Comparison of ENCODE assay signal across 13 mouse cellular contexts in genomic region chr2:113465830-113466229, GRCm38 (mm10).
DNase-seq lines count a peak whose midpoint lies in the region; ATAC-seq and TF ChIP-seq lines count a peak whose summit lies in the region.
"Had no signal": no experiment of that assay in that cellular context is flagged by ENCODE, and none has a peak within 500 bp of the region (broad histone marks: within the 10 kb centered on the region; RNA-seq: fewer than 3 reads in every experiment).

No protein-coding gene starts in this region.

- H3K4me3 ChIP-seq in embryonic facial prominence, embryonic 12.5 days = no peak overlapping the region
- no peak overlapping the region for H3K4me3 ChIP-seq in embryonic facial prominence, embryonic 10.5 days
- H3K4me3 ChIP-seq in lung, embryonic 16.5 days (ENCODE audit: low read length) = no peak overlapping the region
- H3K4me3 ChIP-seq in liver, postnatal 0 days (ENCODE audit: low read depth, low read length) = no peak overlapping the region
- H3K4me3 ChIP-seq: intestine, embryonic 15.5 days had no signal

- 0 out of 2 replicates have a peak overlapping the region, but pooled peaks have one; percentile 30 for H3K27ac ChIP-seq in embryonic facial prominence, embryonic 12.5 days
- no peak overlapping the region for H3K27ac ChIP-seq in embryonic facial prominence, embryonic 10.5 days (replicated peaks)
- 0 out of 2 replicates have a peak overlapping the region, but pooled peaks have one; percentile 6 for H3K27ac ChIP-seq in lung, embryonic 16.5 days (ENCODE audit: low read length)
- no peak overlapping the region for H3K27ac ChIP-seq in liver, postnatal 0 days (ENCODE audit: low read depth)
- H3K27ac ChIP-seq: intestine, embryonic 15.5 days had no signal

- ATAC-seq in embryonic facial prominence, embryonic 12.5 days (ENCODE audit: insufficient number of reproducible peaks, insufficient read depth, low FRiP score, low TSS enrichment) = no peak
- ATAC-seq in lung, embryonic 16.5 days (ENCODE audit: low read depth) = no peak
- ATAC-seq in liver, postnatal 0 days = no peak
- ATAC-seq: forebrain, embryonic 16.5 days; intestine, embryonic 15.5 days had no signal

- WGBS in embryonic facial prominence, embryonic 12.5 days = 72% methylated on average over 6 of the region's 6 CpGs
- WGBS in embryonic facial prominence, embryonic 10.5 days = 84% methylated on average over 6 of the region's 6 CpGs
- 66% methylated on average over 6 of the region's 6 CpGs for WGBS in lung, embryonic 16.5 days
- 83% methylated on average over 6 of the region's 6 CpGs for WGBS in liver, postnatal 0 days (ENCODE audit: insufficient replicate concordance)

- H3K9me3 ChIP-seq in embryonic facial prominence, embryonic 12.5 days = no peaks in the 10 kb centered on the region
- H3K9me3 ChIP-seq in embryonic facial prominence, embryonic 10.5 days = no peaks in the 10 kb centered on the region
- no peaks in the 10 kb centered on the region for H3K9me3 ChIP-seq in lung, embryonic 16.5 days (ENCODE audit: control insufficient read depth, low read length)
- no peaks in the 10 kb centered on the region for H3K9me3 ChIP-seq in liver, postnatal 0 days (ENCODE audit: low read length)
- H3K9me3 ChIP-seq: intestine, embryonic 15.5 days had no signal

- H3K4me1 ChIP-seq in embryonic facial prominence, embryonic 12.5 days = peaks cover 6% of the 10 kb centered on the region; the same call in 1 of the 2 replicates
- 0 out of 2 replicates have a peak, but pooled peaks cover 6% of the 10 kb centered on the region for H3K4me1 ChIP-seq in embryonic facial prominence, embryonic 10.5 days
- no peaks in the 10 kb centered on the region for H3K4me1 ChIP-seq in lung, embryonic 16.5 days (replicated peaks; ENCODE audit: control insufficient read depth, insufficient read depth, low read length)
- H3K4me1 ChIP-seq in liver, postnatal 0 days (ENCODE audit: insufficient read depth) = no peaks in the 10 kb centered on the region
- H3K4me1 ChIP-seq: intestine, embryonic 15.5 days had no signal

- no peaks in the 10 kb centered on the region for H3K27me3 ChIP-seq in embryonic facial prominence, embryonic 12.5 days
- no peaks in the 10 kb centered on the region for H3K27me3 ChIP-seq in embryonic facial prominence, embryonic 10.5 days (replicated peaks; ENCODE audit: low read depth, poor library complexity, severe bottlenecking)
- no peaks in the 10 kb centered on the region for H3K27me3 ChIP-seq in lung, embryonic 16.5 days (ENCODE audit: control insufficient read depth, insufficient read depth, low read depth, low read length)
- H3K27me3 ChIP-seq in liver, postnatal 0 days (ENCODE audit: insufficient read depth, low read length) = no peaks in the 10 kb centered on the region
- H3K27me3 ChIP-seq: intestine, embryonic 15.5 days had no signal

- no peak for DNase-seq in embryonic facial prominence, embryonic 10.5 days (ENCODE audit: low spot score)
- no peak for DNase-seq in lung, postnatal 14 days
- peak; percentile 64 for DNase-seq in cerebellum, adult 9-11 months
- DNase-seq in kidney, postnatal 14 days = peak; percentile 68
- DNase-seq in liver, postnatal 0 days = no peak
- DNase-seq in spleen, adult 12 weeks (ENCODE audit: low spot score) = no peak
- DNase-seq: gastrocnemius, postnatal 25 days; thymus, postnatal 14 days had no signal

- H3K36me3 ChIP-seq in embryonic facial prominence, embryonic 12.5 days = no peaks in the 10 kb centered on the region
- H3K36me3 ChIP-seq in embryonic facial prominence, embryonic 10.5 days (replicated peaks) = no peaks in the 10 kb centered on the region
- H3K36me3 ChIP-seq in lung, embryonic 16.5 days (ENCODE audit: control insufficient read depth, insufficient read depth, low read length) = no peaks in the 10 kb centered on the region
- H3K36me3 ChIP-seq in liver, postnatal 0 days (replicated peaks; ENCODE audit: insufficient read depth, low read length) = no peaks in the 10 kb centered on the region
- H3K36me3 ChIP-seq: G1E; intestine, embryonic 15.5 days had no signal

- no peak overlapping the region for H3K9ac ChIP-seq in embryonic facial prominence, embryonic 12.5 days
- no peak overlapping the region for H3K9ac ChIP-seq in lung, embryonic 16.5 days (ENCODE audit: low read length)
- no peak overlapping the region for H3K9ac ChIP-seq in liver, postnatal 0 days (replicated peaks)
- H3K9ac ChIP-seq: intestine, embryonic 15.5 days had no signal

- H3K4me2 ChIP-seq in embryonic facial prominence, embryonic 12.5 days (replicated peaks) = no peak overlapping the region
- H3K4me2 ChIP-seq in lung, embryonic 16.5 days (ENCODE audit: low read depth, low read length) = no peak overlapping the region
- no peak overlapping the region for H3K4me2 ChIP-seq in liver, postnatal 0 days (ENCODE audit: low read depth, low read length)
- H3K4me2 ChIP-seq: intestine, embryonic 15.5 days had no signal

- TF ChIP-seq CTCF in liver, postnatal 0 days (IDR thresholded peaks at IDR 0.05; ENCODE audit: low read depth) = no peak

- no peak for TF ChIP-seq EP300 in liver, postnatal 0 days (IDR thresholded peaks at IDR 0.05; ENCODE audit: low read depth)

Comparison
In these comparisons a context has a peak if more than half of its experiments do, and no peak if none do; other contexts are left out.
1. H3K27ac ChIP-seq: peak in embryonic facial prominence, embryonic 12.5 days (single experiment) and lung, embryonic 16.5 days (single experiment); none in embryonic facial prominence, embryonic 10.5 days (single experiment) and liver, postnatal 0 days (single experiment).
2. DNase-seq: peak in cerebellum, adult 9-11 months (single experiment) and kidney, postnatal 14 days (single experiment); none in embryonic facial prominence, embryonic 10.5 days (single experiment), lung, postnatal 14 days (single experiment), liver, postnatal 0 days (single experiment) and spleen, adult 12 weeks (single experiment).